ENCODE assay signal across 8 mouse cellular contexts in genomic region chr17:46556584-46556945, GRCm38 (mm10). TPM values are rescaled to one million over a fixed set of nuclear protein-coding genes. Genes with fewer than 3 reads are reported as not detected.
DNase-seq lines count a peak whose midpoint lies in the region; ATAC-seq and TF ChIP-seq lines count a peak whose summit lies in the region.

No protein-coding gene starts in this region.

- peak overlapping the region; percentile 49 to 92 (median 72) for H3K4me3 ChIP-seq in CH12.LX (replicated peaks in 1 of 3; ENCODE audit: low read depth in 2 of 3, low read length in 2 of 3, poor library complexity in 1 of 3)
- H3K4me3 ChIP-seq in embryonic fibroblast, embryonic 13.5 days (ENCODE audit: insufficient read depth, low read length), result peak overlapping the region; percentile 30
- H3K4me3 ChIP-seq in intestine, embryonic 15.5 days (replicated peaks), result peak overlapping the region; percentile 99
- peak overlapping the region; percentile 99 for H3K4me3 ChIP-seq in stomach, postnatal 0 days (ENCODE audit: low read depth, low read length)

- in situ Hi-C loops in CH12.LX (cut with MboI; ENCODE audit: low pct_ligation_motif_present, low pct_unique_long_range_greater_than_20kb, low sequenced_read_pairs), result no loop called here

- peak overlapping the region; percentile 78 for H3K9ac ChIP-seq in CH12.LX (ENCODE audit: insufficient read depth, low read depth)
- H3K9ac ChIP-seq in intestine, embryonic 15.5 days, result peak overlapping the region; percentile 56
- H3K9ac ChIP-seq in stomach, postnatal 0 days (ENCODE audit: low read length), result peak overlapping the region; percentile 59

- H3K4me1 ChIP-seq in CH12.LX (ENCODE audit: control insufficient read depth in 1 of 2, insufficient read depth in 2 of 2), result peaks cover 20 to 44% of the 10 kb centered on the region in 2 experiments
- H3K4me1 ChIP-seq in embryonic fibroblast, embryonic 13.5 days (ENCODE audit: control insufficient read depth, insufficient read depth, low read length), result peaks cover 2% of the 10 kb centered on the region; the same call in 1 of the 2 replicates
- peaks cover 28% of the 10 kb centered on the region for H3K4me1 ChIP-seq in intestine, embryonic 15.5 days (replicated peaks)
- peaks cover 9% of the 10 kb centered on the region; the same call in 1 of the 2 replicates for H3K4me1 ChIP-seq in stomach, postnatal 0 days (replicated peaks; ENCODE audit: control insufficient read depth, insufficient read depth)

- H3K27ac ChIP-seq in CH12.LX (ENCODE audit: insufficient read depth, low read depth), result peak overlapping the region; percentile 16; the same call in 1 of the 2 replicates
- peak overlapping the region; percentile 82 for H3K27ac ChIP-seq in embryonic fibroblast, embryonic 13.5 days (ENCODE audit: insufficient read depth, low read length)
- H3K27ac ChIP-seq in intestine, embryonic 15.5 days, result peak overlapping the region; percentile 85
- peak overlapping the region; percentile 87 for H3K27ac ChIP-seq in stomach, postnatal 0 days (replicated peaks)

- no peaks in the 10 kb centered on the region for H3K27me3 ChIP-seq in CH12.LX (replicated peaks)
- no peaks in the 10 kb centered on the region for H3K27me3 ChIP-seq in intestine, embryonic 15.5 days (replicated peaks)
- no peaks in the 10 kb centered on the region for H3K27me3 ChIP-seq in stomach, postnatal 0 days (ENCODE audit: control insufficient read depth, insufficient read depth, low read length)

- H3K9me3 ChIP-seq in CH12.LX (replicated peaks; ENCODE audit: low read length), result no peaks in the 10 kb centered on the region
- no peaks in the 10 kb centered on the region for H3K9me3 ChIP-seq in intestine, embryonic 15.5 days
- no peaks in the 10 kb centered on the region for H3K9me3 ChIP-seq in stomach, postnatal 0 days (ENCODE audit: control insufficient read depth, low read length)

- H3K4me2 ChIP-seq in CH12.LX (ENCODE audit: insufficient read depth, low read depth, poor library complexity, severe bottlenecking), result peak overlapping the region; percentile 83
- H3K4me2 ChIP-seq in intestine, embryonic 15.5 days (replicated peaks), result peak overlapping the region; percentile 68
- peak overlapping the region; percentile 90 for H3K4me2 ChIP-seq in stomach, postnatal 0 days (replicated peaks; ENCODE audit: low read depth)

- WGBS in intestine, embryonic 15.5 days, result under 1% methylated on average over 11 of the region's 11 CpGs
- 1% methylated on average over 11 of the region's 11 CpGs for WGBS in stomach, postnatal 0 days

- no peak for TF ChIP-seq POLR2A in CH12.LX (IDR thresholded peaks at IDR 0.05; ENCODE audit: low read depth, low read length)
- TF ChIP-seq POLR2A in embryonic fibroblast, embryonic 13.5 days (IDR thresholded peaks at IDR 0.05; ENCODE audit: low read depth, low read length), result peak; percentile 5; the same call in 1 of the 2 replicates

- DNase-seq in cerebellum, adult 11 months, result peak; percentile 44
- no peak for DNase-seq in cerebellum, postnatal 4 days (ENCODE audit: low spot score in 2 of 2)
- peak; percentile 35 for DNase-seq in CH12.LX (ENCODE audit: extremely low read depth)
- peak; percentile 43 for DNase-seq in lung, postnatal 14 days
- DNase-seq in stomach, postnatal 0 days (ENCODE audit: low spot score), result no peak
- DNase-seq in frontal cortex, postnatal 36 days (ENCODE audit: low spot score in 2 of 2), result no peak

- H3K36me3 ChIP-seq in CH12.LX (replicated peaks in 1 of 2; ENCODE audit: control insufficient read depth in 1 of 2, insufficient read depth in 1 of 2, low read length in 1 of 2), result peaks cover 2 to 19% of the 10 kb centered on the region in 2 experiments
- peaks cover 3% of the 10 kb centered on the region for H3K36me3 ChIP-seq in intestine, embryonic 15.5 days
- H3K36me3 ChIP-seq in stomach, postnatal 0 days (ENCODE audit: control insufficient read depth, insufficient read depth, low read length), result peaks cover under 1% of the 10 kb centered on the region

- TF ChIP-seq RAD21 in CH12.LX (IDR thresholded peaks at IDR 0.05; ENCODE audit: low read depth, low read length), result no peak

- ATAC-seq in intestine, embryonic 15.5 days, result peak; percentile 16
- ATAC-seq in stomach, postnatal 0 days (ENCODE audit: low FRiP score, low TSS enrichment), result peak; percentile 2

- no peak for TF ChIP-seq EP300 in CH12.LX (IDR thresholded peaks at IDR 0.05; ENCODE audit: low read length)
- TF ChIP-seq EP300 in stomach, postnatal 0 days (optimal IDR thresholded peaks at IDR 0.05), result peak; percentile 41

- dilution Hi-C loops in CH12.LX (cut with MboI; ENCODE audit: extremely low pct_ligation_motif_present, extremely low pct_unique_long_range_greater_than_20kb, low sequenced_read_pairs), result no loop called here

- TF ChIP-seq CTCF in CH12.LX (conservative IDR thresholded peaks at IDR 0.05 in 1 of 2, IDR thresholded peaks at IDR 0.05 in 1 of 2; ENCODE audit: low read depth in 2 of 2, low read length in 2 of 2), result no peak
- no peak for TF ChIP-seq CTCF in embryonic fibroblast, embryonic 13.5 days (IDR thresholded peaks at IDR 0.05; ENCODE audit: borderline replicate concordance, insufficient read depth, low read length)
- TF ChIP-seq CTCF in stomach, postnatal 0 days (IDR thresholded peaks at IDR 0.05; ENCODE audit: low read depth), result no peak

- H3K79me2 ChIP-seq in CH12.LX (replicated peaks; ENCODE audit: control insufficient read depth, extremely low read depth, insufficient read depth, poor library complexity, severe bottlenecking), result peaks cover 20% of the 10 kb centered on the region

TF ChIP-seq in CH12.LX, 34 proteins besides CTCF, POLR2A, EP300 and RAD21:
- TF ChIP-seq SMC3 (IDR thresholded peaks at IDR 0.05; ENCODE audit: low read depth, low read length), result no peak
- TF ChIP-seq POLR2AphosphoS2 (IDR thresholded peaks at IDR 0.05; ENCODE audit: low read depth, low read length), result no peak
- no peak for TF ChIP-seq PAX5 (IDR thresholded peaks at IDR 0.05; ENCODE audit: low read length)
- no peak for TF ChIP-seq ZKSCAN1 (IDR thresholded peaks at IDR 0.05; ENCODE audit: borderline replicate concordance, low read depth, low read length)
- TF ChIP-seq MAZ (IDR thresholded peaks at IDR 0.05; ENCODE audit: low read depth, low read length), result no peak
- TF ChIP-seq ZC3H11A (IDR thresholded peaks at IDR 0.05; ENCODE audit: low read depth, low read length), result no peak
- TF ChIP-seq CHD2 (IDR thresholded peaks at IDR 0.05; ENCODE audit: low read length), result no peak; the same call in 1 of the 2 replicates
- TF ChIP-seq JUN (IDR thresholded peaks at IDR 0.05; ENCODE audit: insufficient read depth, low read depth, low read length), result no peak
- no peak for TF ChIP-seq NRF1 (IDR thresholded peaks at IDR 0.05; ENCODE audit: low read depth, low read length)

RNA-seq across cellular contexts. Expression of gene Srf, which starts 0.6 kb away (rescaled TPM):
- 38.2 and 48.1 TPM in 2 replicates for total RNA-seq in CH12.LX (2012; rRNA removed)
- total RNA-seq in CH12.LX (2014; rRNA removed), result 40.8 and 54.5 TPM in 2 replicates
- polyA plus RNA-seq in CH12.LX (2012; ENCODE audit: insufficient read length, low read depth), result 60.1 and 81.6 TPM in 2 replicates
- polyA plus RNA-seq in embryonic fibroblast, embryonic 13.5 days (2011; ENCODE audit: insufficient read length, low read depth, missing spikeins), result 50.9 and 61.2 TPM in 2 replicates
- 7.6 and 8.9 TPM in 2 replicates for polyA plus RNA-seq in intestine, embryonic 15.5 days (2015; fragmentation: Nextera tagmentation; extraction: Ambion mirVana)
- polyA plus RNA-seq in stomach, postnatal 0 days (2015; fragmentation: Nextera tagmentation; extraction: Ambion mirVana), result 3.7 and 4.3 TPM in 2 replicates

RNA-seq across cellular contexts. Expression of gene Cul9, which starts 10.4 kb away (rescaled TPM):
- total RNA-seq in CH12.LX (2012; rRNA removed), result 0.08 TPM in 2 replicates
- 0.05 TPM in 1 of 2 replicates, not detected in the other for total RNA-seq in CH12.LX (2014; rRNA removed)
- 0.27 and 0.65 TPM in 2 replicates for polyA plus RNA-seq in CH12.LX (2012; ENCODE audit: insufficient read length, low read depth)
- 5.7 and 8.6 TPM in 2 replicates for polyA plus RNA-seq in embryonic fibroblast, embryonic 13.5 days (2011; ENCODE audit: insufficient read length, low read depth, missing spikeins)
- polyA plus RNA-seq in intestine, embryonic 15.5 days (2015; fragmentation: Nextera tagmentation; extraction: Ambion mirVana), result 2.8 and 3.4 TPM in 2 replicates
- polyA plus RNA-seq in stomach, postnatal 0 days (2015; fragmentation: Nextera tagmentation; extraction: Ambion mirVana), result 1.9 and 2.6 TPM in 2 replicates

Comparison
In these comparisons a context has a peak if more than half of its experiments do, and no peak if none do; other contexts are left out.
1. DNase-seq: peak in cerebellum, adult 11 months (single experiment), CH12.LX (single experiment) and lung, postnatal 14 days (single experiment); none in cerebellum, postnatal 4 days (0 of 2), stomach, postnatal 0 days (single experiment) and frontal cortex, postnatal 36 days (0 of 2).
2. H3K27ac ChIP-seq: peak in every context shown above with its lines; median percentile 87 in stomach, postnatal 0 days; 85 in intestine, embryonic 15.5 days; 82 in embryonic fibroblast, embryonic 13.5 days; 16 in CH12.LX.
3. H3K4me3 ChIP-seq: peak in every context shown above with its lines; median percentile 99 in intestine, embryonic 15.5 days; 99 in stomach, postnatal 0 days; 72 in CH12.LX; 30 in embryonic fibroblast, embryonic 13.5 days.
4. Peak in every context shown above with its lines, with median percentiles within 50 percentile points of each other: H3K4me2 ChIP-seq and H3K9ac ChIP-seq.